Mouse (Mus musculus): ENCODE data around the gene Mark4. TPM values are rescaled to one million over a fixed set of nuclear protein-coding genes. Genes with fewer than 3 reads are reported as not detected.

Mark4 gene
- polyA plus RNA-seq, 1 experiment, result 7.1 TPM

Other genes with a start within 250 kb of the Mark4 start
- 3.2 TPM in 2 replicates for gene Gpr4, start 246.3 kb downstream of the Mark4 start, polyA plus RNA-seq (2012; rRNA removed)
- 33.6 and 36.3 TPM in 2 replicates for gene Opa3, start 230.5 kb downstream of the Mark4 start, polyA plus RNA-seq (2012; rRNA removed)
- gene Vasp, start 187.0 kb downstream of the Mark4 start, polyA plus RNA-seq (2012; rRNA removed), result 241 and 341 TPM in 2 replicates
- 0.33 and 1.3 TPM in 2 replicates for gene Ppm1n, start 178.8 kb downstream of the Mark4 start, polyA plus RNA-seq (2012; rRNA removed)
- 12.7 and 18.9 TPM in 2 replicates for gene Rtn2, start 176.2 kb downstream of the Mark4 start, polyA plus RNA-seq (2012; rRNA removed)
- gene Fosb, start 148.8 kb downstream of the Mark4 start, polyA plus RNA-seq (2012; rRNA removed), result 1.4 and 6.2 TPM in 2 replicates
- 26.9 and 31.2 TPM in 2 replicates for gene Ercc1, start 114.0 kb downstream of the Mark4 start, polyA plus RNA-seq (2012; rRNA removed)
- 3.2 and 4.1 TPM in 2 replicates for gene Cd3eap, start 99.3 kb downstream of the Mark4 start, polyA plus RNA-seq (2012; rRNA removed)
- 4.8 and 5.7 TPM in 2 replicates for gene Ppp1r13l, start 99.1 kb downstream of the Mark4 start, polyA plus RNA-seq (2012; rRNA removed)
- 28.7 and 36.5 TPM in 2 replicates for gene Ercc2, start 76.8 kb downstream of the Mark4 start, polyA plus RNA-seq (2012; rRNA removed)
- gene Klc3, start 54.7 kb downstream of the Mark4 start, polyA plus RNA-seq (2012; rRNA removed), result 1.2 and 2.0 TPM in 2 replicates
- 56.4 and 81.7 TPM in 2 replicates for gene Ckm, start 54.0 kb downstream of the Mark4 start, polyA plus RNA-seq (2012; rRNA removed)
- 6.0 and 6.6 TPM in 2 replicates for gene Exoc3l2, start 4.5 kb upstream of the Mark4 start, polyA plus RNA-seq (2012; rRNA removed)
- gene Bloc1s3, start 49.5 kb upstream of the Mark4 start, polyA plus RNA-seq (2012; rRNA removed), result 8.3 and 11.1 TPM in 2 replicates
- 106 and 108 TPM in 2 replicates for gene Trappc6a, start 49.6 kb upstream of the Mark4 start, polyA plus RNA-seq (2012; rRNA removed)
- gene Nkpd1, start 59.0 kb upstream of the Mark4 start, polyA plus RNA-seq (2012; rRNA removed), result 0.19 and 0.21 TPM in 2 replicates
- gene Ppp1r37, start 104.3 kb upstream of the Mark4 start, polyA plus RNA-seq (2012; rRNA removed), result 77.1 and 78.1 TPM in 2 replicates
- 2.5 and 4.2 TPM in 2 replicates for gene Zfp296, start 118.5 kb upstream of the Mark4 start, polyA plus RNA-seq (2012; rRNA removed)
- gene Gemin7, start 118.8 kb upstream of the Mark4 start, polyA plus RNA-seq (2012; rRNA removed), result 95.0 and 95.2 TPM in 2 replicates
- gene Clasrp, start 145.7 kb upstream of the Mark4 start, polyA plus RNA-seq (2012; rRNA removed), result 39.5 and 76.8 TPM in 2 replicates
- 76.0 and 88.5 TPM in 2 replicates for gene Relb, start 170.6 kb upstream of the Mark4 start, polyA plus RNA-seq (2012; rRNA removed)
- gene Clptm1, start 206.2 kb upstream of the Mark4 start, polyA plus RNA-seq (2012; rRNA removed), result 155 and 188 TPM in 2 replicates
- gene Apoc2, start 219.1 kb upstream of the Mark4 start, polyA plus RNA-seq (2012; rRNA removed), result 201 and 493 TPM in 2 replicates
- 0.19 TPM in 1 of 2 replicates, not detected in the other for gene Gm44805, start 222.6 kb upstream of the Mark4 start, polyA plus RNA-seq (2012; rRNA removed)
- gene Apoc4, start 222.7 kb upstream of the Mark4 start, polyA plus RNA-seq (2012; rRNA removed), result 1.3 and 1.4 TPM in 2 replicates
- 0.29 and 1.9 TPM in 2 replicates for gene Apoc1, start 233.8 kb upstream of the Mark4 start, polyA plus RNA-seq (2012; rRNA removed)
- gene Apoe, start 240.4 kb upstream of the Mark4 start, polyA plus RNA-seq (2012; rRNA removed), result 393 and 660 TPM in 2 replicates